Mouse (Mus musculus) layer of hippocampus, postnatal 10 days (tissue): ENCODE results near the gene Sos1. TPM values are rescaled to one million over a fixed set of nuclear protein-coding genes. Genes with fewer than 3 reads are reported as not detected.
"Not testable (repeated sequence)": the region's sequence is repeated elsewhere in the genome, so short reads cannot be mapped to it uniquely, and the experiment has no call there.

ENCODE experiments used
- DNase-seq, 2 experiments: peaks; one replicate each; pipeline ENCODE4 v3.0.0; 2021; ENCODE audit warnings: low spot score in 2 of 2
- total RNA-seq, 2 experiments: library from RNA; stranded (reverse); gene quantifications; 2 replicates each; pipeline ENCODE4 v1.2.3; 2021

The Sos1 gene
- total RNA-seq, 2 experiments from 2014 or later: 37.8 to 41.5 TPM

GRCm38 (mm10) chr17:80426901-80427300, 53.4 kb downstream of the Sos1 start:
- DNase-seq: no peak

GRCm38 (mm10) chr17:80426171-80426570, 54.1 kb downstream of the Sos1 start:
- no peak for DNase-seq

- no peak for DNase-seq
Observed at GRCm38 (mm10) chr17:80420998-80421397, 59.3 kb downstream of the Sos1 start.

- no peak for DNase-seq
Observed at GRCm38 (mm10) chr17:80418572-80419210, 61.6 kb downstream of the Sos1 start.

- no peak for DNase-seq
Observed at GRCm38 (mm10) chr17:80411182-80411581, 69.1 kb downstream of the Sos1 start.

- no peak for DNase-seq
Observed at GRCm38 (mm10) chr17:80398243-80398642, 82.0 kb downstream of the Sos1 start.

GRCm38 (mm10) chr17:80391423-80392403, 88.5 kb downstream of the Sos1 start:
- peak; percentile 27 to 48 for DNase-seq

- no peak for DNase-seq
Observed at GRCm38 (mm10) chr17:80390024-80390423, 90.2 kb downstream of the Sos1 start.

GRCm38 (mm10) chr17:80385671-80386070, 94.6 kb downstream of the Sos1 start:
- no peak for DNase-seq

- DNase-seq: not testable (repeated sequence)
Observed at GRCm38 (mm10) chr17:80378386-80378785, 101.9 kb downstream of the Sos1 start.

GRCm38 (mm10) chr17:80373726-80374096, 106.5 kb downstream of the Sos1 start:
- DNase-seq: no peak

- peak; percentile 77 to 87 for DNase-seq
Observed at GRCm38 (mm10) chr17:80372989-80373725, 107.1 kb downstream of the Sos1 start, which contains the start of gene Gm10190. Gm10190 (minus strand) TSS chr17:80373541.

- no peak for DNase-seq
Observed at GRCm38 (mm10) chr17:80368606-80369005, 111.6 kb downstream of the Sos1 start.

- DNase-seq: peak; percentile 12 to 20
Observed at GRCm38 (mm10) chr17:80367276-80367675, 113.0 kb downstream of the Sos1 start.

- no peak for DNase-seq
Observed at GRCm38 (mm10) chr17:80360245-80360644, 120.0 kb downstream of the Sos1 start.

GRCm38 (mm10) chr17:80347234-80347633, 133.0 kb downstream of the Sos1 start:
- DNase-seq: no peak

GRCm38 (mm10) chr17:80346591-80347125, 133.6 kb downstream of the Sos1 start:
- DNase-seq: no peak

- peak in 1 of 2 experiments; percentile 17 for DNase-seq
Observed at GRCm38 (mm10) chr17:80345277-80345676, 135.0 kb downstream of the Sos1 start.
